In the genomic region with DNA sequence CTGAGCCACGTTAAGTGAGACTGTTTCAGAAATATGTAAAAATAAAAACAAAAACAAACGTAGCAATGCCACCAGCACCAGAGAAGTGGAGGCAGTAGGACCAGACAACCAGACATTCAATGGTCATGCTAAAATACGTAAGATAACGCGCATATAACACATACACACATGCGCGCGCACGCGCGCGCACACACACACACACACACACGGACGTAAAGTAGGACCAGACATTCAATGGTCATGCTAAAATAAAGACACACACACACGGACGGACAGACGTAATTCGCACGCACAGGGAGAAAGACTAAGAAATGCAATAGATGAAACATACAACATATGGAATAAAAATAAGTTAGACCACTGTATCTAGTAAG, we compare ENCODE assay signal across 9 mouse cellular contexts. TPM values are rescaled to one million over a fixed set of nuclear protein-coding genes. Genes with fewer than 3 reads are reported as not detected.
DNase-seq lines count a peak whose midpoint lies in the region; ATAC-seq lines count a peak whose summit lies in the region.
"Had no signal": no experiment of that assay in that cellular context is flagged by ENCODE, and none has a peak within 500 bp of the region (broad histone marks: within the 10 kb centered on the region; RNA-seq: fewer than 3 reads in every experiment).

No protein-coding gene starts in this region.

- H3K9me3 ChIP-seq in megakaryocyte, embryonic 14.5 days, result no peaks in the 10 kb centered on the region

- peak overlapping the region; percentile 92 for H3K4me3 ChIP-seq in megakaryocyte, embryonic 14.5 days (replicated peaks)

- H3K4me1 ChIP-seq in megakaryocyte, embryonic 14.5 days, result peaks cover 19% of the 10 kb centered on the region

- ATAC-seq in CD4-positive, CD25-positive, alpha-beta regulatory T cell, adult 4 months, result no peak
- peak; percentile 90 for ATAC-seq in erythroblast, adult 5-6 weeks (replicated peaks; ENCODE audit: low FRiP score, poor library complexity, severe bottlenecking)

- no peaks in the 10 kb centered on the region for H3K27me3 ChIP-seq in megakaryocyte, embryonic 14.5 days (replicated peaks)

- peaks cover 22% of the 10 kb centered on the region for H3K36me3 ChIP-seq in megakaryocyte, embryonic 14.5 days (replicated peaks; ENCODE audit: low read length)

- intact Hi-C loops in left cerebral cortex, postnatal 25 days (cut with DNase I), result loop anchor here (1.0 kb wide), 1 partner anchor 123 kb away; no protein-coding TSS in a partner anchor

- peak; percentile 54 for DNase-seq in CD4-positive, CD25-positive, alpha-beta regulatory T cell, adult 2 months (ENCODE audit: low read depth, low spot score)
- peak; percentile 24 to 28 for DNase-seq in adrenal gland, postnatal 36 days
- peak; percentile 56 for DNase-seq in heart, postnatal 4 days
- DNase-seq in left cerebral cortex, postnatal 25 days (ENCODE audit: low spot score in 2 of 2), result peak; percentile 41 to 51
- DNase-seq in right cerebral cortex, postnatal 4 days, result peak; percentile 29

RNA-seq across cellular contexts. Expression of gene Zcchc13, which starts 14.2 kb away (rescaled TPM):
- not detected for polyA plus RNA-seq in CD4-positive, CD25-positive, alpha-beta regulatory T cell, adult 4 months (2017; shearing (Covaris generic))
- not detected for total RNA-seq in adrenal gland, postnatal 36 days (2021)
- 3.1 TPM in 1 of 2 replicates, not detected in the other for total RNA-seq in erythroblast, adult 5-6 weeks (2015; ENCODE audit: low replicate concordance)
- total RNA-seq in erythroblast, adult 5-6 weeks (2017; ENCODE audit: low replicate concordance), result not detected in 2 replicates
- not detected for total RNA-seq in heart, postnatal 4 days (2021)
- total RNA-seq in left cerebral cortex, postnatal 25 days (2021), result not detected
- not detected in 2 replicates for polyA plus RNA-seq in megakaryocyte, embryonic 14.5 days (2012; ENCODE audit: insufficient read depth, low replicate concordance)
- total RNA-seq: layer of hippocampus, adult 8-10 months had no signal
